Mouse (Mus musculus) heart, embryonic 14.5 days (tissue): ENCODE data around the gene Mtmr11. TPM values are rescaled to one million over a fixed set of nuclear protein-coding genes. Genes with fewer than 3 reads are reported as not detected.

Source experiments
- ATAC-seq: fragments of 200-750 bp; cut with Nextera tagmentation; 2 replicates; pipeline ENCODE4 v1.8.0; 2017; ENCODE audit warnings: low read depth, moderate TSS enrichment; ENCODE audit not compliant: insufficient number of reproducible peaks, insufficient read depth, low FRiP score
- H3K27ac ChIP-seq, 2 experiments: fragments of 200-500 bp in 1 of 2; fragments of 300-500 bp in 1 of 2; sonication (generic) in 1 of 2; replicated peaks in 1 of 2; 2 replicates each; pipeline ENCODE4 v1.5.1; 2012 to 2014; ENCODE audit warnings: low read depth in 2 of 2, low read length in 2 of 2, control low read depth in 1 of 2, mild to moderate bottlenecking in 1 of 2, mixed read lengths in 1 of 2; ENCODE audit not compliant: control insufficient read depth in 1 of 2, insufficient read depth in 1 of 2
- H3K27me3 ChIP-seq: fragments of 300-500 bp; sonication (generic); 2 replicates; pipeline ENCODE4 v1.6.1; 2014; ENCODE audit warnings: mild to moderate bottlenecking, low read length, control low read depth; ENCODE audit not compliant: control insufficient read depth, insufficient read depth
- H3K36me3 ChIP-seq: fragments of 300-500 bp; sonication (generic); 2 replicates; pipeline ENCODE4 v1.6.1; 2014; ENCODE audit warnings: mild to moderate bottlenecking, control low read depth, low read length, mixed read lengths; ENCODE audit not compliant: control insufficient read depth, insufficient read depth
- H3K4me1 ChIP-seq, 2 experiments: fragments of 200-500 bp in 1 of 2; fragments of 300-500 bp in 1 of 2; sonication (generic) in 1 of 2; 2 replicates each; pipeline ENCODE4 v1.6.1; 2012 to 2014; ENCODE audit warnings: low read length in 2 of 2, control low read depth in 1 of 2, mixed read lengths in 1 of 2; ENCODE audit not compliant: control insufficient read depth in 2 of 2, insufficient read depth in 2 of 2
- H3K4me2 ChIP-seq: fragments of 300-500 bp; sonication (generic); 2 replicates; pipeline ENCODE4 v1.6.1; 2014; ENCODE audit warnings: mild to moderate bottlenecking, low read length
- H3K4me3 ChIP-seq, 2 experiments: fragments of 200-500 bp in 1 of 2; fragments of 300-500 bp in 1 of 2; sonication (generic) in 1 of 2; 2 replicates each; pipeline ENCODE4 v1.5.1; 2012 to 2014; ENCODE audit warnings: low read length in 2 of 2, mild to moderate bottlenecking in 2 of 2, control low read depth in 1 of 2, low read depth in 1 of 2, moderate library complexity in 1 of 2; ENCODE audit not compliant: control insufficient read depth in 1 of 2, insufficient read depth in 1 of 2
- H3K9ac ChIP-seq: fragments of 300-500 bp; sonication (generic); 2 replicates; pipeline ENCODE4 v1.6.1; 2014; ENCODE audit warnings: mild to moderate bottlenecking, low read length
- H3K9me3 ChIP-seq: fragments of 300-500 bp; sonication (generic); 2 replicates; pipeline ENCODE4 v1.6.1; 2016; ENCODE audit warnings: low read length, control low read depth; ENCODE audit not compliant: control insufficient read depth
- WGBS: fragments of 180-500 bp; shearing (Covaris S2); extraction: QIAGEN DNeasy Blood & Tissue Kit; methylation state at CpG from one replicate; pipeline ENCODE4 v1.1.7; 2014; 5-methylcytosine and 5-hydroxymethylcytosine counted together
- polyA plus RNA-seq: library from polyadenylated mRNA; unstranded; fragments of >200 nt; fragmentation: Nextera tagmentation; extraction: Ambion mirVana; gene quantifications from 2 replicates; pipeline ENCODE4 v1.2.1, GENCODE M21; 2014

The Mtmr11 gene
- polyA plus RNA-seq, 1 experiment from 2014 or later = 7.9 TPM

DNA sequence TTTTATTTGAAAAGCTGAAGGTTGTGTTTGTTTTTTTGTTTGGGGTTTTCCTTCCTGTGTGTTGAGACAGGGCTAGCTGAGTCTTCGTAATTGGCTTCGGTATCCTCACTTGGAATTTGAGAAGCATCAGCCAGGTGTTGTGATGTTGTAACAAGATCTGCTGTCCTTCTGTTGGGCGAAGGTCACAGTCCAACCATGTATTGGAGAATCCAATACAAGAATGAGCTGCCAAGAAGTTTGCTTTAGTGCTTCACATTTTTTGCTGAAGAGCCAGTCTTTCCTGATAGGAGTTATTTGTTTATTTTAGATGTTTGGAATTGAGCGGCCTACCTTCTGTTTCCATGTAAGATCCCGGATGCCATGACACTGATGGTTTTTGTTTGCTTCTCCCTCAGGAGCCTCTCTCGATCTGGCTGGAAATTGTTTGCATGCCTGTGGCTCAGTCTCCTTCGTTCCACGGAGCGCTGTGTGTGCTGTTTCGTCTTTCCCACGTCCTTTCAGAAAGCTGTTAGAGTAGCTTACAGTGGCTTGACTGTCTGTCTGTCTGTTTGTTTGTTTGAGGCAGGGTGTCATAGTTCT is 28.4 kb upstream of the Mtmr11 start:
- Histone ChIP-seq H3K36me3 (peaks cover 29% of the 10 kb centered on the region), H3K27me3 (no peaks in the 10 kb centered on the region), H3K4me1 (peaks cover 6 to 27% of the 10 kb centered on the region in 2 experiments), H3K27ac (0 out of 4 replicates have a peak overlapping the region, but pooled peaks of 1 of the 2 experiments have one; percentile 1), H3K9ac (no peak overlapping the region), H3K4me3 (no peak overlapping the region), H3K9me3 (no peaks in the 10 kb centered on the region), H3K4me2 (no peak overlapping the region)
- WGBS = 48% methylated on average over 11 of the region's 11 CpGs
- ATAC-seq = no peak

DNA sequence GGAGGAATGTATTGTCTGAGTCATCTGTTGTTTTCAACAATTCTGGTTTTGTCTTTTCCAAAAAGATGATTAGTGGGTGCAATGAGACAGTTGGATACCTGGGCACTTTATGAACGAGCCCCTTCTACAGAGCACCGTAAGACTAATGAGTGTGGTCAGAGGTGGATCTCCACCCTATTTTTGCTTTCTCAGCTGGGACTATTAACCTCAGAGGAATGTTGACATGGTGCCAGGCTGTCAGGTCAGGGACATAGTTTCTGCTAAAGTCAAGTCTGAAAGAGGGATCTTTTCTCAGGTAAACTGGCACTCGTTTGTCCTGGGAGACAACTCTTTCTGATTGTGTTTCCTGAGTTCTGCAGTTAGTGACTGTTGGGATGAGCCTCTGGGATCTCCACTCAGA is 26.8 kb upstream of the Mtmr11 start:
- peaks cover 2 to 11% of the 10 kb centered on the region in 2 experiments; a peak in 3 of 4 replicates for H3K4me1 ChIP-seq

DNA sequence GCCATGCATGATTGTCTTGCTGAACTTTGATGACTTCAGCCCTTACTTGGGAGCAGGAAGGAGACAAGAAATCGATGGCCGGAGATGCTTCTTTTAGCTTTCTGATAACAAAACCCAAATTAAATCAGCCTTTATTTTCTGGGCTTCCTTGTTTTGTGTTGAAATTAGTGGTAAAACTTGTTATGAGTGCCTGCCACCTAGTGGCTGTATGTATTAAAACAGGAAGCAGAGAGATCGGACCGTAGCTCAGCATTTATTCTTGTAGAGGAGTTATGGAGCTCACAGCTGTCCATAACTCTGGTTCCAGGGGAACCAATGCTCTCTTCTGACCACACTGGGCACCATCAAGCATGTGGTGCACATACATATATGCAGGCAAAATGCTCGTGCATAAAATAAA is 13.9 kb upstream of the Mtmr11 start:
- Histone ChIP-seq H3K27me3 (no peaks in the 10 kb centered on the region), H3K4me2 (no peak overlapping the region), H3K9ac (no peak overlapping the region), H3K4me1 (no peaks in the 10 kb centered on the region), H3K27ac (no peak overlapping the region), H3K36me3 (peaks cover 88% of the 10 kb centered on the region), H3K9me3 (no peaks in the 10 kb centered on the region), H3K4me3 (no peak overlapping the region)
- ATAC-seq = no peak
- 11% methylated on average over 5 of the region's 5 CpGs for WGBS

More for the DNA sequence above, 26.8 kb upstream of the Mtmr11 start:
- 53% methylated on average over 3 of the region's 3 CpGs for WGBS
- no peaks in the 10 kb centered on the region for H3K9me3 ChIP-seq
- no peak for ATAC-seq
- no peaks in the 10 kb centered on the region for H3K27me3 ChIP-seq
- H3K4me2 ChIP-seq = no peak overlapping the region
- no peak overlapping the region for H3K27ac ChIP-seq
- H3K4me3 ChIP-seq = no peak overlapping the region
- no peak overlapping the region; the same call in 1 of the 2 replicates for H3K9ac ChIP-seq
- H3K36me3 ChIP-seq = peaks cover 42% of the 10 kb centered on the region

DNA sequence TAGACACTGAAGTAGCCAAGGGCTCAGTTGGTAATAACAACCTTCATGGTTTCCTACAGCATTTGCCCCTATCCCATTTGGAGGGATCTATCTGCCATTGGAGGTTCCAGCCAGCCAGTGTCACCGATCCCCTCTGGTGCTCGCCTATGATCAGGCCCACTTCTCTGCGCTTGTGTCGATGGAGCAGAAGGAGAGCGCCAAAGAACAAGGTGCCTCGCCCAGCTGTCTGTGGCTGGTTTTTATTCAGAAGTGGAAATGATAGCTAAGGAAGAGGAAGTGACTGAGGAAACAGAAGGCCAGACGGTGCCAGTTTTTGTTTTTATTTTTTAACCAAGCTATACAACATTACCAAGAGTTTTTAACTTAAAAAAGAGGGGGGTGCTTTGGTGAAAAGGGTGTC is 10.0 kb upstream of the Mtmr11 start:
- Histone ChIP-seq H3K9me3 (no peaks in the 10 kb centered on the region), H3K4me1 (no peaks in the 10 kb centered on the region), H3K36me3 (peaks cover 88% of the 10 kb centered on the region), H3K4me3 (no peak overlapping the region), H3K27ac (no peak overlapping the region), H3K27me3 (no peaks in the 10 kb centered on the region), H3K9ac (no peak overlapping the region), H3K4me2 (no peak overlapping the region)
- WGBS = 85% methylated on average over 7 of the region's 7 CpGs
- ATAC-seq = no peak

DNA sequence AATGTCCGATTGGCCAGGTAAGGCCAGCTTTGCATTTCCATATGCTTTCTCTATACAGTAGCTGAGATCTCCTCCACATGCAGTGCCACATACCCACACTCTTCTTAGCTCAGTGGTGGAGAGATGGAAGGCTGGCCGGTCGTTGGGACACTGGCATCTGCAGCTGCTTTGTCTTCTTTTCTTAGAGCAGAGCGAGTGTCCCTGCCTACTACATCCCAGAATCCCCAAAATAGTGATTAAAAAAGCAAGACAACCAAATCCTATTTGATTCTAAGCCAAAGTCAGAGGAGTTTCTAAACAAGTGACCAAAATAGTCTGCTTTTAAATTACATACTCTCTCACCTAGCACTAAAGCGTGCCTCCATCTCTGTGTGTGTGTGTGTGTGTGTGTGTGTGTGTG is 9.2 kb upstream of the Mtmr11 start:
- Histone ChIP-seq H3K4me1 (no peaks in the 10 kb centered on the region), H3K4me2 (no peak overlapping the region), H3K27me3 (no peaks in the 10 kb centered on the region), H3K36me3 (peaks cover 81% of the 10 kb centered on the region), H3K9ac (no peak overlapping the region), H3K27ac (no peak overlapping the region), H3K9me3 (no peaks in the 10 kb centered on the region), H3K4me3 (no peak overlapping the region)
- ATAC-seq = no peak
- WGBS = 96% methylated on average over 5 of the region's 5 CpGs

DNA sequence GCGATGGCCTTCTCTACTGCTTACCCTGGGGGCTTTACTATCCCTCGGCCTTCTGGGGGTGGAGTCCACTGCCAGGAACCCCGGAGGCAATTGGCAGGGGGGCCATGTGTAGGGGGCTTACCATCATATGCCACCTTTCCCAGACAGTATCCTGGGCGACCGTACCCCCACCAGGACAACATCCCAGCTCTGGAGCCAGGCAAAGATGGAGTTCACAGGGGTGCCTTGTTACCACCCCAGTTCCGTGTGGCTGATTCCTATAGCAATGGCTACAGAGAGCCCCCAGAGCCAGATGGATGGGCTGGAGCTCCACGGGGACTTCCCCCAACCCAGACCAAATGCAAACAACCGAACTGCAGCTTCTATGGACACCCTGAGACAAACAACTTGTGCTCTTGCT is 6.3 kb upstream of the Mtmr11 start:
- no peak overlapping the region for H3K27ac ChIP-seq
- peaks cover 7 to 10% of the 10 kb centered on the region in 2 experiments for H3K4me1 ChIP-seq
- no peak overlapping the region for H3K4me3 ChIP-seq
- 85% methylated on average over 8 of the region's 8 CpGs for WGBS
- peaks cover 63% of the 10 kb centered on the region for H3K36me3 ChIP-seq
- H3K4me2 ChIP-seq = no peak overlapping the region
- H3K9ac ChIP-seq = no peak overlapping the region
- H3K27me3 ChIP-seq = no peaks in the 10 kb centered on the region
- no peak for ATAC-seq
- H3K9me3 ChIP-seq = no peaks in the 10 kb centered on the region

DNA sequence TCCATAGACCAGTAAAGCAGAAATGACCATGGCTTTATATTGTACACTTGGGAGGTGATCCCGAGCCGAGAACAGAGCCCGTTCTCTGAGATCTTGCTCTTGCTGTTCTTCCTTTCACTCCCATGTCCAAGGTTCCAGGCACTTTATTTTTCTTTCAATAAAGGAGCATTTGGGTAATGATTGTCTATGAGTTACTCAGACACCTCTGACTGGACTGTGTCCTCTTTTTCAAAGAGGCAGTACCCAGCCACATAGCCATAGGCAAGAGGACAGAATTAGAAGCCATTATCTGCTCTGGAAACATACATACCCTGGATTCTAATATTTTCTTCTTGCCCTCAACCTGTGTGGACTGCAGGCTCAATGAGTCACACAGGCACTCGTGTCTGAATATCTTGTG is 2.0 kb upstream of the Mtmr11 start:
- Histone ChIP-seq H3K4me1 (peaks cover 20 to 25% of the 10 kb centered on the region in 2 experiments), H3K27me3 (no peaks in the 10 kb centered on the region), H3K27ac (peak overlapping the region; percentile 35 to 83), H3K9me3 (no peaks in the 10 kb centered on the region), H3K4me3 (no peak overlapping the region), H3K4me2 (peak overlapping the region; percentile 94), H3K9ac (peak overlapping the region; percentile 70; the same call in 1 of the 2 replicates), H3K36me3 (peaks cover 20% of the 10 kb centered on the region)
- 65% methylated on average over 4 of the region's 4 CpGs for WGBS
- ATAC-seq = no peak
